Mouse (Mus musculus): ENCODE measurements around the gene Nus1.

Gene Nus1

DNA sequence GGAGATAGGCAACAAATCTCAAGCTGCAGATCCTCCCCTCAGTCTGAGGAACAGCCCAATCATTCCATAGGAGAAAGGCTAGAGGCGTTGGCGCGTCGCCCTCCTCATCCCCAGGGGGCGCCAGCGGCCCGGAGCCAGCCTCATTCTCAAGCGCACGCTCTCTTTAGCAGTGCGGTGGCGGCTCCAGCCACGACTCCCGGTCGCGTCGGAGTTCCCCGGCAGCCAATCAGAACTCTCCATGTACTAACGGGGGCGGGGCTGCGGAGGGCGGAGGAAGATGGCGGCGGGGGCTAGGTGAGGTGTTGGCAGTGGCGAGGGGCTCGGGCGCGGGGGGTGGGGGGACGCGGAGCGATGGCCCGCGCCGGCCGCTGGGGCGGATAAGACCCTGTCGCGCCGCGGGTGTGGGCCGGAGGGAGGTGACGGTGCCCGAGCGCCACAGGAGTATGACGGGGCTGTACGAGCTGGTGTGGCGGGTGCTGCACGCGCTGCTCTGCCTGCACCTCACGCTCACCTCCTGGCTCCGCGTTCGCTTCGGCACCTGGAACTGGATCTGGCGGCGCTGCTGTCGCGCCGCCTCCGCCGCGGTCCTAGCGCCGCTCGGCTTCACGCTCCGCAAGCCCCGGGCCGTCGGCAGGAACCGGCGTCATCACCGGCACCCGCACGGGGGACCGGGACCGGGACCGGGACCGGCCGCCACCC, at the start of gene Nus1:
Nus1 (plus strand) TSS at position 249 of the 699 bp plus-strand sequence.
- DNase-seq (ENCODE audit: extremely low read depth, low read depth) = peak; percentile 88

GRCm38 (mm10) chr10:52368376-52368775, 49.0 kb upstream of the Nus1 start:
- no peak for DNase-seq (ENCODE audit: extremely low read depth, low read depth)

DNA sequence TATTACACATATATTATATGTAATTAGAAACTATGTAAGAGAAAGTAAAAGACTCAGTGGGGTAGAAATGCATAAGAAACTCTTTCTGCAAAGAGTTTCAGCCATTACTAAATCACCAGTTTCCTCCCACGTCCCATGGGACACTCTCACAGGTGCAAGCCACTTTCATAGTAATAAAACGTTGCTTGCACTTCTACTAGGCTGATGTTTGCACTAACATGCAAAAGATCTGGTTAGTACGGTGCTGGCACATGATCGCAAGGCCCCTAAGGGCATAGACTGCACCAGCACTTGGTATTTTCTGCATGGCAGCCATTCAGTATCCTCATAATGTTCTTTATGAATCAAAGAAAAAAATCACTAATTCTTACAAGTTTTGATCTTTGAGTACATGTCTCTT, 43.5 kb upstream of the Nus1 start:
- DNase-seq (ENCODE audit: extremely low read depth, low read depth) = no peak

- no peak for DNase-seq (ENCODE audit: extremely low read depth, low read depth)
Observed at GRCm38 (mm10) chr10:52374651-52375050, 42.7 kb upstream of the Nus1 start.

GRCm38 (mm10) chr10:52376422-52376821, 40.9 kb upstream of the Nus1 start:
- peak; percentile 59 for DNase-seq (ENCODE audit: extremely low read depth, low read depth)

- DNase-seq (ENCODE audit: extremely low read depth, low read depth) = no peak
Observed at GRCm38 (mm10) chr10:52377813-52378212, 39.5 kb upstream of the Nus1 start.

- DNase-seq (ENCODE audit: extremely low read depth, low read depth) = no peak
Observed at GRCm38 (mm10) chr10:52381321-52381801, 36.0 kb upstream of the Nus1 start.

DNA sequence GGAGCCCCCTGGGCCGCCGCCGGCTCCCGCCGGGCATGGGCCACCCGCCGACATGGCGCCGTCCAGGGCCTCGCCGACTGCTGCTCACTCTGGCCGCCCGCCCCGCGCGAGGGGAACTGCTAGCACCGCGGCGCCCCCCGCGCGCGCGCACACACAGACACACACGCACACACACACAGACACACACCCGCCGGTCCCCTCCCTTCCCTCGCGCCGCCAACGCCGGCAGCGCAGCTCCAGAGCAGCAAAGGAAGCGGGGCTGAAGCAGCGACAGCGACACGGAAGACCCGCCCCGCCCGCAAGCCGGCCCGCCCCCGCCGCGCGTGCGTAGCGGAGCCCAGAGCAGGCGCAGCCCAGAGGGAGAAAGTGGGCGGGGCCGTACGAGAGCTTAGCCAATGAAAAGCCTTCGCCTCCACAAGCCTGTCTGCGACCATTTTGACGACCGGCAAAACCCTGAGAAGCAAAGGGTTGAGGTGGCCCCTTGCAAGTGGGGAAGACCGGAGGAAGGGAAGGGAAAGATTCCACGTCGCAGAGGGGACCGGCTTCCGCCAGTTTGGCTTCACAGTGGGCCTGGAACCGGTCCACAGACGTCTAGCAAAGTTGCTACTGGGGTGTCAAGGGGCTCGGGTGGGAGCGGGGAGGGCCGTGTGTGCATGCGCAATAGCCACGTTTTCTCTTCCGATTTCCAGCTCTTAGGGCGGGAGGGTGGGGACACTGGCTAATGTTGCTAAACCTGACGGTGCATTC, 35.3 kb upstream of the Nus1 start, which contains the start of gene Gopc:
Gopc (minus strand) TSS at position 280 of the 747 bp plus-strand sequence.
- peak; percentile 89 for DNase-seq (ENCODE audit: extremely low read depth, low read depth)

DNA sequence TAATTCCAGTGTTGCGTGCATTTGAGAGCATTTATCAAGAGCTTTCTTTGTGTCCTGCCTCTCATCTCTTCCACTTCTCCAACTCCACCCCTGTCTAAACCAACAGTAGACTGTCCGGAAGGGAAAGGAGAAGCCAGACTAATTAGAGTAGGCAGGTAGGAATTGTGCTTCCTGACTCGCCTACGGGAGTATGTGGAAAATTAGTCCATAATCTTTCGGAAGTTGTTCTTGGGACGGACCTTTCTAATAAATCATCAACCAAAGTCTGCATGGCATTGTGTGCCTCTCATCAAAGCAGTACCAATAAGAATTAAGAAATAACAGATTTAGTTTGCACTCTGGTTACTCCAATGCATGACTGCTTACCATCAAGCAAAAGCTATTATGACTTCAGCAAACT, 34.3 kb upstream of the Nus1 start:
- DNase-seq (ENCODE audit: extremely low read depth, low read depth) = no peak

DNA sequence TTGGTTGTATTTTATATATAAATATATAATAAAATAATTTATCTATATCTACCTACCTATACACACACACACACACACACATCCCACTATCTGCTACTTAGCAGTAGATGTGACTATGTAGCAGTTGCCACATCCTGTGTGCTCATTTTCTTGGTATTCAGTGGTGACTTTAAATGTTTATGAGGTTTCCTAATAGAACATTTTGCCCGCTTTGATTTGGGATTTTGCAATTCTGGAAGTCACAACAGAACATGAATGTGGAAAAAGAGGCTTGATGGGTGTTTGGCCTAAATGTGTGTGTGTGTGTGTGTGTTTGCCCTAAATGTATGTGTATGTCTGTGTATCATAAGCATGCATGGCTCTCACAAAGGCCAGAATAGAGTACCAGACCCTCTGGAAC, 33.8 kb upstream of the Nus1 start:
- DNase-seq (ENCODE audit: extremely low read depth, low read depth) = no peak

DNA sequence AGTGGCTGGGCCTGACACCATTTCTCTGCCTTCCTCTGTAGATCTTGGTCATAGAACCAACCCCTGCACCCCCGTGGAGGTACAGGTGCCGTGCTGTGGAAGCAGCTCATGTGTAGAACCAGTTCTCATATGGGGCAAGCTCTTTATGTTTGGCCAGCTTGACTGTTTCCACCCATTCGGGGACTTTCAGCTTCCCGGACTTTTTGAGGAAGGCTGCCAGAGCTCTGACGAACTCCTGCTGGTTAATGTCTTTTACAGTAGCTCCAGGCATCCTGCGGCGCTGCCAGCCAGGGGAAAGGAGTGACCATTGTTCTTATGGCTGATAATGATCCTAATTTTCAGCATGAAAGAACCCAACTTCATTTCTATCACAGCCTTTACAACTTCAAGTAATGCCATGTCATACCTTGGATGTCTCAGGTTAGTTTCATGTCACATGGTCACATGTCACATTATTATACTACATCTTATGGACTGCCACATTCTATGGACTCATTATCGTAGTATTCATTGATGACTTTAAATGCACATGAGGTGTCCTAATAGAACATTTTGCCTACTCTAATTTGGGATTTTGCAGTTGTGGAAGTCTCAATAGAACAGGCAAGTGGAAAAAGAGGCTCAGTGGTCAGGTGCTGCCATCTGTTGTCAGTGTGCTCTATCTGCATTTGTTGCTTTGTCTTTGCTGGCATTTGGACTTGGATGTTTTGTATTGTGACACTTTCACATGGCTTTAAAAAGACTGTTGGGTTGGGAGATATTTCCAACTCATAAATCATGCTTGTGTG, 32.3 kb upstream of the Nus1 start:
- no peak for DNase-seq (ENCODE audit: extremely low read depth, low read depth)

GRCm38 (mm10) chr10:52387192-52387591, 30.2 kb upstream of the Nus1 start:
- no peak for DNase-seq (ENCODE audit: extremely low read depth, low read depth)

DNA sequence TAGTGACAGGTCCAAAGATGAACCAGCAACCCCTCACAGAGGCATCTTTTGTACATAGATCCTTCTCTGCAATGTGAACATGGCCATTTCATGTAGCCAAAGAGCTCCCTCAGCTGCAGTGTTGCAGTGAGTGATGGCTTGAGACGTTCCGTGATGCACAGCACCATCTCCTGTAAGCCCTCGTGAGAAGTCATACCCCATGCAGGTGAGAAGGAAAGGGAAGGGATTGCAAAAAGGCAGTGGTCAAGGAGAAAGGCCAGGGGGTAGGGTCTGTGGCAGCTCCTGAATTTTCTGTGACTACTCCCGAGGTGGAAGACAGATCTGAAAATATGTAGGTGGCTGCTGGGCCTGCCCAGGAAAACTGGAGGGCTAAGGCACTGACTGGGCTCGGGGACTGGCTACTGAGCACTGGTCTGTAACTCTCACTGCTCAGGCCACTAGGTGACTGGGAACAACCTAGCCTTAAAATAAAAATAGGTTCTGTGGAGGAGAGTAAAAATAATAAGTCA, 28.4 kb upstream of the Nus1 start, which contains the start of gene Nepn:
Nepn (plus strand) TSS at position 51 of the 509 bp plus-strand sequence.
- DNase-seq (ENCODE audit: extremely low read depth, low read depth) = no peak

- no peak for DNase-seq (ENCODE audit: extremely low read depth, low read depth)
Observed at GRCm38 (mm10) chr10:52389438-52389837, 27.9 kb upstream of the Nus1 start.

DNA sequence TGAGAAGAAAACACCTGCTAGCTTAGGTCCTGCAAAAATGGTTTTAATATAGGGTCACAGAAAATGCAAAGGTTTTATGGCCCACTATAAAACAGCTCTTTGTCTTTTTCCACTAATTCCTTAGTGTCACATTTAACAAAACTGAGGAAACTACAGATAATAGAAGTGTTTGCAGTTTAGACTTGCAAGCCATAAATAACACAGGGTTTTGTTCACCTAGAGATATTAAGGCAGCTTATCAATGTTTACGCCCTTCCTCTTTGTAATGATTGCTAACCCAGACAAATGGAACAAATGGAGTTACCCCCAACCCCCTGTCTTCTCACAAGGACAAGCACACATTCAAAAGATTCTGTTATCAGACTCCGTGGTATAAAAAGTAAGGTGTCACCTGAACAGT, 26.1 kb upstream of the Nus1 start:
- DNase-seq (ENCODE audit: extremely low read depth, low read depth) = no peak

DNA sequence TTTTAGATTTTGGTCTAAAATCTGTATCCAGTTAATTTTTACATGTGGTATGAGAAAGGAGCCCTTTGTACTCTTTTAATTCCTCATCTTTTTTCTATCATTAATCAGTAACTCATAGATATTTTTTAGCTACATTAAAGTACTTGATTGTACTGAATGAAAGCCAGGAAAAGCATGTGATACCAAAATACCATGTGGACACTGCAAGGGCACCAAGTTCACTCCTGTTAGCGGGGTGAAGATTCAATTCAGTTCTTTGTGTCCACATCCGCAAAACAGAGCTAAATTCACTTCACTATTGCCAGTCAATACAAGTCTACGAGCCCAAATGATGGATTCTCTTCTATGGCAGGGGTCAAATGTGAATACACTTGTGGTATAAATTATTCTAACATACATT, 20.7 kb upstream of the Nus1 start:
- DNase-seq (ENCODE audit: extremely low read depth, low read depth) = no peak

- no peak for DNase-seq (ENCODE audit: extremely low read depth, low read depth)
Observed at GRCm38 (mm10) chr10:52398715-52399114, 18.6 kb upstream of the Nus1 start.

DNA sequence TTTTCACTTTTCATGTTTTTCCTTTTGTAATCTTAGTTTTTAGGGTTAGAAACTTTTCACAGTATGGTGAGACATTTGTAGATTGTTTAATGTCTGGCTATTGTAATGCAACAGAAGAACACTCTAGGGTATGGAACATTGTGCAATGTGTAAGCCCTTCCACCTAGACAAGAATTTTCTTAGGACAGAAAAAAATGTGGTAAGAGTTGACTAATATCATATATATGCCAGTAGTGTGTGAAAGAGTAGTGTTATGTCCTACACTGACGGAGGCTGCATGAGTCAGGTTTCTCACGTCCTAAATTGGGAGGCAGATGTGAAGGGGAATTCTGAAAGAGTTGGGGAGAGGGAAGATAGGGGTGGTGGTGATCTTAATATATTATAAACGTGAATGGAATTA, 17.6 kb upstream of the Nus1 start:
- DNase-seq (ENCODE audit: extremely low read depth, low read depth) = no peak

- DNase-seq (ENCODE audit: extremely low read depth, low read depth) = peak; percentile 93
Observed at GRCm38 (mm10) chr10:52405160-52405559, 12.2 kb upstream of the Nus1 start.

DNA sequence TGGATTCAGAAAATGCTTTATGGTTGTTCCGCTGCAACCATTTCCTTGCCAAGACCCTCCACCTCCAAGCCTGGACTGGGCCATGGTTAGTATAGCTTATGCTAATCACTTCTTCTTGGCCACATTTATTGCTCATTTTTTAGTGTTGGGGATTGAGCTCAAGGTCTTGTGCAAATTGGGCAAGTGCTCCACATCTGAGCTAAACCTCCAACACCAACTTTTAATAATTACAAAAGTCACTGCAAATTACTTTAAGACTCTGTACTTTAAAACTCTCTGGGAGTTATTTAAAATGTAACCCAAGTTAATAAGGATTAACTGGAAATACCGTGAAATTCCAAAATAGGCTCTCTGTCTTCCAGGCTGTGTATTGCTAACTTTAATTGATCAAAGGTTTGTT, 9.8 kb upstream of the Nus1 start:
- DNase-seq (ENCODE audit: extremely low read depth, low read depth) = no peak

DNA sequence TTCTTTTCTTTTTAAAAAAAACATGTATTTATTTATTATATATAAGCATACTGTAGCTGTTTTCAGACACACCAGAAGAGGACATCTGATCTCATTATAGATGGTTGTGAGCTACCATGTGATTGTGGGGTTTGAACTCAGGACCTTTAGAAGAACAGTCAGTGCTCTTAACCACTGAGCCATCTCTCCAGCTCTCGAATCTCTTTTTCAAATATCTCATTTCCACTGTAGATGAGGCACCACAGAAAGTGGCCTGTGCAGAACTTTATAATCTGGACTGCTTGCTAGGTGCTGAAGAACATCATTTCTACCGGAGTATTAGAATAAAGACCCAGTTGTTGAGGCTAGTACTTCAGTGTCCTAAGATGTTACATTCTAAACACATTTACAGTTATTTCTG, 2.3 kb upstream of the Nus1 start:
- no peak for DNase-seq (ENCODE audit: extremely low read depth, low read depth)

GRCm38 (mm10) chr10:52416458-52416857, 889 bp upstream of the Nus1 start:
- no peak for DNase-seq (ENCODE audit: extremely low read depth, low read depth)

All from MEL-GATA-1-ER (cell line).